Mouse (Mus musculus): ENCODE results near the gene Nabp1. TPM values are rescaled to one million over a fixed set of nuclear protein-coding genes. Genes with fewer than 3 reads are reported as not detected.

Nabp1 gene
- total and polyA plus RNA-seq, 3 experiments: 7.8 to 214 (median 75.8) TPM

DNA sequence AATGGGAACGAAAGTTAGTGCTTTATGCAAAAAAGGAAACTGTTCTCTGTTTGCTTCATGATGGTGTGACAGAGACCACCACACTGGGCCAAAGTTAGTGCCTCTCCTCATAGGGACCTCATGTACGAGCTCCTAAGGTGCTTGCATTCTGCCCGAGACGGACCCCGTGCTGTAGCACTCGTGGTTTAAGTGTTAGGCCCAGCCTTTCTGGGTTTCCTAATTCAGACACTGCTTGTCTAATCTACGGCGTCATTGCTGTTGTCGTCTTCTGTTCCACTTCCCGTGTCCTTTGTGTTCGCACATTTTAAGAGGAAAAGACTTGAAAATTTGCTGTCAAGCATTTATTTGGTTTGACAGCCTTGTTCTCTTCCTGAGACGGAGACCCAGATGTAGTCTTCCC, 23.0 kb upstream of the Nabp1 start:
- Histone ChIP-seq H3K4me3 (ENCODE audit: low read depth, low read length) (no peak overlapping the region), H3K4me1 (ENCODE audit: insufficient read depth, low read depth, low read length) (peaks cover 25% of the 10 kb centered on the region), H3K36me3 (replicated peaks) (no peaks in the 10 kb centered on the region), H3K27me3 (ENCODE audit: insufficient read depth, low read length) (peaks cover 9% of the 10 kb centered on the region; the same call in 1 of the 2 replicates), H3K9me3 (replicated peaks) (no peaks in the 10 kb centered on the region)
- no peak for DNase-seq (ENCODE audit: low spot score)
- no peak for TF ChIP-seq GATA1 (IDR thresholded peaks at IDR 0.05; ENCODE audit: borderline replicate concordance, low read length)
- TF ChIP-seq CTCF (IDR thresholded peaks at IDR 0.05; ENCODE audit: low read depth, low read length): no peak
- TF ChIP-seq GATA2 (IDR thresholded peaks at IDR 0.05; ENCODE audit: borderline replicate concordance, low read depth, low read length): no peak
- no peak for TF ChIP-seq POLR2AphosphoS5 (IDR thresholded peaks at IDR 0.05; ENCODE audit: insufficient replicate concordance, low read depth, low read length)
- TF ChIP-seq TAL1 (conservative IDR thresholded peaks at IDR 0.05; ENCODE audit: low read depth, low read length): no peak
- ATAC-seq (ENCODE audit: extremely low read depth, insufficient number of reproducible peaks, low FRiP score, poor library complexity, severe bottlenecking): no peak

DNA sequence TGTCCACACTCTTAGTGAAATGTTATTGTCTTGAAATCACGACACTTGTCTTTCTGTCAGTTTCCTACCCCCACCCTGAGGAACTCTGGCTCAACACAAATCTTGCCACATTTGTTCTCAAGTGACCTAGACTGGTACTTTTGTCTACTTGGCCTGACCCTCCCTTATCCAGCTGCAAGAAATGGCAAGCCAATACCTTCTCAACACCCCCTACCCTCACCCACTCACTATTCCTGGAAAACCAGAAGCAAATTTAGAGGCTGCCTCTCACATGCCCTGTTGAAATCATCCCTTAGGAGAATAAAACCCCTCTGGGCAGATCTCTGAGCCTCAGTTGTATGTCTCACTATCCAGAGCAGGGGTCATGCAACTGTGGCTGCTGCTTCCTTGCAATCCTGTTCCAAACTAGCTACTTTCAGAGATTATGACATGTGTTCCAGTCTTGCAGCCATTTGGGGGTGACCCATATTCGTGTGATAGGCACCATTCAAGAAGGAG, 20.4 kb upstream of the Nabp1 start:
- ATAC-seq (ENCODE audit: extremely low read depth, insufficient number of reproducible peaks, low FRiP score, poor library complexity, severe bottlenecking) (no peak), DNase-seq (ENCODE audit: low spot score) (no peak)
- peaks cover 9% of the 10 kb centered on the region; the same call in 1 of the 2 replicates for H3K27me3 ChIP-seq (ENCODE audit: insufficient read depth, low read length)
- no peaks in the 10 kb centered on the region for H3K9me3 ChIP-seq (replicated peaks)
- peaks cover 18% of the 10 kb centered on the region for H3K4me1 ChIP-seq (ENCODE audit: insufficient read depth, low read depth, low read length)
- no peak for TF ChIP-seq GATA2 (IDR thresholded peaks at IDR 0.05; ENCODE audit: borderline replicate concordance, low read depth, low read length)
- TF ChIP-seq TAL1 (conservative IDR thresholded peaks at IDR 0.05; ENCODE audit: low read depth, low read length): no peak
- no peak for TF ChIP-seq POLR2AphosphoS5 (IDR thresholded peaks at IDR 0.05; ENCODE audit: insufficient replicate concordance, low read depth, low read length)
- TF ChIP-seq GATA1 (IDR thresholded peaks at IDR 0.05; ENCODE audit: borderline replicate concordance, low read length): no peak
- TF ChIP-seq CTCF (IDR thresholded peaks at IDR 0.05; ENCODE audit: low read depth, low read length): no peak
- no peaks in the 10 kb centered on the region for H3K36me3 ChIP-seq (replicated peaks)
- no peak overlapping the region for H3K4me3 ChIP-seq (ENCODE audit: low read depth, low read length)

DNA sequence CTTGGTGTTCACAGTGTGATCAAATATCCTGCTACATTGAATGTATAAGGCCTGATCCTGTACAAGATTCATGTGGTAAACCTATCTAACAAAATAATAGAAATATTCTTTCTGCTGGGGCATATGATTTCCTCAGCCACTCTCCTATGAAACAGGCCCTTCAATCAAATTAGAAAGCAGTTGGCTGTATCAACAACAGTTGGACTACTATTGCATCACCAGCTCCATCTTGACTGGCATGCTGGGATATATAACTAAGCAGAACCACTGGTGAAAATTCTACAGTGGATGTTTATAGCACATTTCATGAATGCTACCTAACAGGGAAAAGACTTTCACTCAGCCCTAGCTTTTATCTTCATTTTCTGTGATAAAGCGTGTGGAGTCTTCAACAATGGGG, 17.9 kb upstream of the Nabp1 start:
- ATAC-seq (ENCODE audit: extremely low read depth, insufficient number of reproducible peaks, low FRiP score, poor library complexity, severe bottlenecking): no peak
- no peak for TF ChIP-seq GATA1 (IDR thresholded peaks at IDR 0.05; ENCODE audit: borderline replicate concordance, low read length)
- no peaks in the 10 kb centered on the region for H3K36me3 ChIP-seq (replicated peaks)
- no peaks in the 10 kb centered on the region for H3K9me3 ChIP-seq (replicated peaks)
- peaks cover 9% of the 10 kb centered on the region; the same call in 1 of the 2 replicates for H3K27me3 ChIP-seq (ENCODE audit: insufficient read depth, low read length)
- peaks cover 1% of the 10 kb centered on the region; the same call in 1 of the 2 replicates for H3K4me1 ChIP-seq (ENCODE audit: insufficient read depth, low read depth, low read length)
- DNase-seq (ENCODE audit: low spot score): no peak
- no peak overlapping the region for H3K4me3 ChIP-seq (ENCODE audit: low read depth, low read length)

DNA sequence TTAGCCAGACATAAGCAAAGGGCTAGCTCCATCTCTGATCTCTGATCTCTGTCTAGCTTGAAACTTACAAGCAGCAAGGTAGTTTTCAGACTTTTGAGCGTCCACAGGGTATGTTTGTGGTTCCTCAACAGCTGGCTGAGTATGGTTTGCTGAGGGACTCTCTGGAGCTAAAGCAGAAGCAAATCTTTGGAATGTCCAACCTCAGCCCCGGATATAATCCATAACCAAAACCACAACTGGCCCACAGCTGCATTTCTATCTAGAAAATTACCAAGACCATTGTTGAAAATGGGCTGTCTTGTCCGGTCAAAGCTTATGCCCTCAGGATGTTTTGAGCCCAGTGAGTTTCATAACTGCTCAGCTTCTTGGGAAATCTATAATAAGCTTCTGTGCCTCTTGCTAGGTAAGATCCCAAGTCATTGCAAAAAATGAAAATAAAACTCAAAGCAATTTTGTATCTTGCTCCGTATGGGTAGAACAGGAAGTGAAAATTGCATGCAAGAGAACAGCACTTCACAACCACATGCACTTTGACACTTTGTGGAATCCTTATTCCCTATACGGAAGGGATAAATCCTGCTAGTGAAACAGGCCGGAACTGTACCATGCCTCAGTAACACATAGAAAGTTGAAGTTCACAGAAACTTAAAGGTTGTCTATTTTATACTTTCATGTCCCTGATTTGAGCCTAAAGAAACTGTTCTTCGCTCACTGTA, 15.5 kb upstream of the Nabp1 start:
- no peaks in the 10 kb centered on the region for H3K9me3 ChIP-seq (replicated peaks)
- no peak overlapping the region for H3K4me3 ChIP-seq (ENCODE audit: low read depth, low read length)
- TF ChIP-seq TAL1 (conservative IDR thresholded peaks at IDR 0.05; ENCODE audit: low read depth, low read length) (no peak), GATA2 (IDR thresholded peaks at IDR 0.05; ENCODE audit: borderline replicate concordance, low read depth, low read length) (no peak), POLR2AphosphoS5 (IDR thresholded peaks at IDR 0.05; ENCODE audit: insufficient replicate concordance, low read depth, low read length) (no peak), CTCF (IDR thresholded peaks at IDR 0.05; ENCODE audit: low read depth, low read length) (no peak), GATA1 (IDR thresholded peaks at IDR 0.05; ENCODE audit: borderline replicate concordance, low read length) (no peak)
- no peak for DNase-seq (ENCODE audit: low spot score)
- ATAC-seq (ENCODE audit: extremely low read depth, insufficient number of reproducible peaks, low FRiP score, poor library complexity, severe bottlenecking): no peak
- no peaks in the 10 kb centered on the region for H3K4me1 ChIP-seq (ENCODE audit: insufficient read depth, low read depth, low read length)
- H3K27me3 ChIP-seq (ENCODE audit: insufficient read depth, low read length): peaks cover 3% of the 10 kb centered on the region
- H3K36me3 ChIP-seq (replicated peaks): no peaks in the 10 kb centered on the region

DNA sequence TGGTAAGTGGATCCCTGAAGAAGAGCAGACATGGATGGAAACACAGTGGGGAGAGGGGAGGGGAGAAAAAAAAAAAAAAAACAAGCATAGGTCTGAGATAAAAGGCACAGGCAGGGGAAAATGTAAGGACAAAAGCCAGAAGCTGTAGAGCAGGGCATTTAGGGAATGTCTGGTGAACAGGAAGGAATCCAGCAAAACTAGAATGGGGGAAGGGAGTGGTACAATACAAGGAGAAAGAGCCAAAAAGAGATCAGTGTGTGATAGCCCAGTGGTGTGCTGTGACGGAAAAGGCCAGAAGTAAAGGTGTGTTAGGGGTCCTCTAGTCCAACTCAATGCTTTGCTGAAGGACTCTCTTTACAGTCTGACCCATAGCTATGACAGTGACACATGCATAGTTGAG, 8.1 kb upstream of the Nabp1 start:
- no peak for TF ChIP-seq GATA2 (IDR thresholded peaks at IDR 0.05; ENCODE audit: borderline replicate concordance, low read depth, low read length)
- no peak for TF ChIP-seq CTCF (IDR thresholded peaks at IDR 0.05; ENCODE audit: low read depth, low read length)
- no peak for TF ChIP-seq GATA1 (IDR thresholded peaks at IDR 0.05; ENCODE audit: borderline replicate concordance, low read length)
- no peak for TF ChIP-seq TAL1 (conservative IDR thresholded peaks at IDR 0.05; ENCODE audit: low read depth, low read length)
- no peak for TF ChIP-seq POLR2AphosphoS5 (IDR thresholded peaks at IDR 0.05; ENCODE audit: insufficient replicate concordance, low read depth, low read length)
- DNase-seq (ENCODE audit: low spot score) (no peak), ATAC-seq (ENCODE audit: extremely low read depth, insufficient number of reproducible peaks, low FRiP score, poor library complexity, severe bottlenecking) (no peak)
- peaks cover 13% of the 10 kb centered on the region for H3K27me3 ChIP-seq (ENCODE audit: insufficient read depth, low read length)
- no peaks in the 10 kb centered on the region for H3K36me3 ChIP-seq (replicated peaks)
- no peak overlapping the region for H3K4me3 ChIP-seq (ENCODE audit: low read depth, low read length)
- no peaks in the 10 kb centered on the region for H3K9me3 ChIP-seq (replicated peaks)
- H3K4me1 ChIP-seq (ENCODE audit: insufficient read depth, low read depth, low read length): no peaks in the 10 kb centered on the region

DNA sequence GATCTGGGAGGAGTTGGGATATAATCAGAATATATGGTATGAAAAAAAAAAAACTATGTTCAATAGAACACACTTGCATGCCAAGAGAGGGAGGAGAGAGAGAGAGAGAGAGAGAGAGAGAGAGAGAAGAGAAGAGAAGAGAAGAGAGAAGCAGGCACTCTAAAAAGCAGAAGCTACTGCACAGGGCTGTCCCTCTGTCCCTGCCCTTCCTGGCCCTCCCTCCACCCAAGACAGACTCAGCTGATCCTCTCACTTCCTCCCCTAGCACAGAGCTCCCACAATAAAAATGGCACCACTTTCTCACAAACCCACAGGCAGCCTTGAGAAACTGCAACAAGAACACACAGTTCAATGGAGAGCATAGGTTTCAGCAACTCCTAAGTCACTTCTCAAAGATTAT, 2.2 kb upstream of the Nabp1 start:
- H3K36me3 ChIP-seq (replicated peaks): peaks cover 5% of the 10 kb centered on the region
- TF ChIP-seq POLR2AphosphoS5 (IDR thresholded peaks at IDR 0.05; ENCODE audit: insufficient replicate concordance, low read depth, low read length) (no peak), GATA1 (IDR thresholded peaks at IDR 0.05; ENCODE audit: borderline replicate concordance, low read length) (no peak), CTCF (IDR thresholded peaks at IDR 0.05; ENCODE audit: low read depth, low read length) (no peak), GATA2 (IDR thresholded peaks at IDR 0.05; ENCODE audit: borderline replicate concordance, low read depth, low read length) (no peak), TAL1 (conservative IDR thresholded peaks at IDR 0.05; ENCODE audit: low read depth, low read length) (no peak)
- peaks cover 32% of the 10 kb centered on the region for H3K4me1 ChIP-seq (ENCODE audit: insufficient read depth, low read depth, low read length)
- no peak overlapping the region for H3K4me3 ChIP-seq (ENCODE audit: low read depth, low read length)
- DNase-seq (ENCODE audit: low spot score): peak; percentile 78
- H3K9me3 ChIP-seq (replicated peaks): no peaks in the 10 kb centered on the region
- ATAC-seq (ENCODE audit: extremely low read depth, insufficient number of reproducible peaks, low FRiP score, poor library complexity, severe bottlenecking): peak; percentile 55
- H3K27me3 ChIP-seq (ENCODE audit: insufficient read depth, low read length): peaks cover 3% of the 10 kb centered on the region; the same call in 1 of the 2 replicates

Measured in G1E (cell line).